ENCODE assay signal across 8 mouse cellular contexts in genomic region chr2:152436983-152437860, GRCm38 (mm10). TPM values are rescaled to one million over a fixed set of nuclear protein-coding genes. Genes with fewer than 3 reads are reported as not detected.
A peak's percentile ranks its signal among the peaks of the same experiment; 100 is the strongest.
DNase-seq lines count a peak whose midpoint lies in the region; ATAC-seq lines count a peak whose summit lies in the region.

No protein-coding gene starts in this region.

- H3K27ac ChIP-seq in hindbrain, embryonic 15.5 days (replicated peaks), result 0 out of 2 replicates have a peak overlapping the region, but pooled peaks have one; percentile 20

- H3K4me2 ChIP-seq in hindbrain, embryonic 15.5 days, result peak overlapping the region; percentile 56

- ATAC-seq in hindbrain, embryonic 15.5 days (ENCODE audit: low FRiP score, low read depth), result peak; percentile 87

- H3K4me1 ChIP-seq in hindbrain, embryonic 15.5 days (replicated peaks), result peaks cover 12% of the 10 kb centered on the region

- 0 out of 2 replicates have a peak overlapping the region, but pooled peaks have one; percentile 14 for H3K9ac ChIP-seq in hindbrain, embryonic 15.5 days

- no peaks in the 10 kb centered on the region for H3K36me3 ChIP-seq in hindbrain, embryonic 15.5 days

- no peaks in the 10 kb centered on the region for H3K9me3 ChIP-seq in hindbrain, embryonic 15.5 days

- peak; percentile 75 for DNase-seq in T-cell, adult 2 months (ENCODE audit: low spot score)
- DNase-seq in cerebellum, postnatal 36 days, result peak; percentile 87 to 89
- peak; percentile 86 for DNase-seq in frontal cortex, postnatal 36 days (ENCODE audit: low spot score in 2 of 2)
- DNase-seq in layer of hippocampus, postnatal 36 days, result peak; percentile 81 to 85
- DNase-seq in lung, postnatal 25 days (ENCODE audit: low spot score), result peak; percentile 77
- peak; percentile 88 for DNase-seq in retina, postnatal 1 day
- peak; percentile 93 for DNase-seq in thymus, postnatal 4 days

- no peaks in the 10 kb centered on the region for H3K27me3 ChIP-seq in hindbrain, embryonic 15.5 days

- WGBS in hindbrain, embryonic 15.5 days, result 4% methylated on average over 21 of the region's 23 CpGs

- H3K4me3 ChIP-seq in hindbrain, embryonic 15.5 days, result peak overlapping the region; percentile 26

RNA-seq across cellular contexts. Expression of gene 6820408C15Rik, which starts 21.8 kb away (rescaled TPM):
- polyA plus RNA-seq in hindbrain, embryonic 15.5 days (2015; fragmentation: Nextera tagmentation; extraction: Ambion mirVana), result 2.2 and 2.3 TPM in 2 replicates
- total RNA-seq in layer of hippocampus, postnatal 36 days (2021), result 1 to 10 TPM; 2.5 to 2.6 TPM

RNA-seq across cellular contexts. Expression of gene Zcchc3, which starts 22.4 kb away (rescaled TPM):
- polyA plus RNA-seq in hindbrain, embryonic 15.5 days (2015; fragmentation: Nextera tagmentation; extraction: Ambion mirVana), result 18.6 TPM in 2 replicates
- 10 to 100 TPM in 1 of 2 experiments, 1 to 10 TPM in 1; 9.3 to 10.0 TPM for total RNA-seq in layer of hippocampus, postnatal 36 days (2021)

RNA-seq across cellular contexts. Expression of gene Defb23, which starts 27.2 kb away (rescaled TPM):
- polyA plus RNA-seq in hindbrain, embryonic 15.5 days (2015; fragmentation: Nextera tagmentation; extraction: Ambion mirVana), result not detected in 2 replicates
- not detected for total RNA-seq in layer of hippocampus, postnatal 36 days (2021)

RNA-seq across cellular contexts. Expression of gene Sox12, which starts 39.4 kb away (rescaled TPM):
- 13.8 and 14.9 TPM in 2 replicates for polyA plus RNA-seq in hindbrain, embryonic 15.5 days (2015; fragmentation: Nextera tagmentation; extraction: Ambion mirVana)
- total RNA-seq in layer of hippocampus, postnatal 36 days (2021), result 10 to 100 TPM; 15.5 to 15.7 TPM

RNA-seq across cellular contexts. Expression of gene Defb20, which starts 39.6 kb away (rescaled TPM):
- not detected in 2 replicates for polyA plus RNA-seq in hindbrain, embryonic 15.5 days (2015; fragmentation: Nextera tagmentation; extraction: Ambion mirVana)
- total RNA-seq in layer of hippocampus, postnatal 36 days (2021), result not detected

Comparison
In these comparisons a context has a peak if more than half of its experiments do, and no peak if none do; other contexts are left out.
1. Peak in every context shown above with its lines: DNase-seq, ATAC-seq, H3K4me3 ChIP-seq and H3K27ac ChIP-seq.